Mouse (Mus musculus): ENCODE results near the gene Hcar2.

Gene Hcar2

GRCm38 (mm10) chr5:123862374-123863350 lies 2.6 kb downstream of the Hcar2 start:
- DNase-seq (ENCODE audit: low spot score): no peak

- DNase-seq (ENCODE audit: low spot score): no peak
Measured at GRCm38 (mm10) chr5:123858798-123859197, 6.5 kb downstream of the Hcar2 start.

- no peak for DNase-seq (ENCODE audit: low spot score)
Measured at GRCm38 (mm10) chr5:123854511-123854910, 10.8 kb downstream of the Hcar2 start.

- no peak for DNase-seq (ENCODE audit: low spot score)
Measured at GRCm38 (mm10) chr5:123853877-123854504, 11.3 kb downstream of the Hcar2 start.

- no peak for DNase-seq (ENCODE audit: low spot score)
Measured at GRCm38 (mm10) chr5:123851398-123851797, 13.9 kb downstream of the Hcar2 start.

- DNase-seq (ENCODE audit: low spot score): no peak
Measured at GRCm38 (mm10) chr5:123844316-123844715, 21.0 kb downstream of the Hcar2 start.

- DNase-seq (ENCODE audit: low spot score): no peak
Measured at GRCm38 (mm10) chr5:123843816-123844215, 21.5 kb downstream of the Hcar2 start.

- no peak for DNase-seq (ENCODE audit: low spot score)
Measured at GRCm38 (mm10) chr5:123842935-123843282, 22.4 kb downstream of the Hcar2 start.

- no peak for DNase-seq (ENCODE audit: low spot score)
Measured at GRCm38 (mm10) chr5:123842221-123842934, 22.9 kb downstream of the Hcar2 start.

GRCm38 (mm10) chr5:123837371-123837770 lies 27.9 kb downstream of the Hcar2 start:
- DNase-seq (ENCODE audit: low spot score): no peak

GRCm38 (mm10) chr5:123834836-123835235 lies 30.5 kb downstream of the Hcar2 start:
- no peak for DNase-seq (ENCODE audit: low spot score)

- DNase-seq (ENCODE audit: low spot score): no peak
Measured at GRCm38 (mm10) chr5:123832309-123832708, 33.0 kb downstream of the Hcar2 start.

- peak; percentile 26 for DNase-seq (ENCODE audit: low spot score)
Measured at GRCm38 (mm10) chr5:123827659-123828091, 37.6 kb downstream of the Hcar2 start.

- DNase-seq (ENCODE audit: low spot score): no peak
Measured at GRCm38 (mm10) chr5:123822706-123823105, 42.6 kb downstream of the Hcar2 start.

- no peak for DNase-seq (ENCODE audit: low spot score)
Measured at GRCm38 (mm10) chr5:123821264-123821571, 44.1 kb downstream of the Hcar2 start.

GRCm38 (mm10) chr5:123820501-123821263 lies 44.6 kb downstream of the Hcar2 start:
- no peak for DNase-seq (ENCODE audit: low spot score)

- no peak for DNase-seq (ENCODE audit: low spot score)
Measured at GRCm38 (mm10) chr5:123818941-123819577, 46.2 kb downstream of the Hcar2 start.

GRCm38 (mm10) chr5:123816891-123817290 lies 48.4 kb downstream of the Hcar2 start:
- DNase-seq (ENCODE audit: low spot score): no peak

All from embryo, embryonic 10 days (tissue).